Mouse (Mus musculus): ENCODE results near the gene Llcfc1. TPM values are rescaled to one million over a fixed set of nuclear protein-coding genes. Genes with fewer than 3 reads are reported as not detected.

Gene Llcfc1
- polyA plus RNA-seq, 1 experiment, result not detected

DNA sequence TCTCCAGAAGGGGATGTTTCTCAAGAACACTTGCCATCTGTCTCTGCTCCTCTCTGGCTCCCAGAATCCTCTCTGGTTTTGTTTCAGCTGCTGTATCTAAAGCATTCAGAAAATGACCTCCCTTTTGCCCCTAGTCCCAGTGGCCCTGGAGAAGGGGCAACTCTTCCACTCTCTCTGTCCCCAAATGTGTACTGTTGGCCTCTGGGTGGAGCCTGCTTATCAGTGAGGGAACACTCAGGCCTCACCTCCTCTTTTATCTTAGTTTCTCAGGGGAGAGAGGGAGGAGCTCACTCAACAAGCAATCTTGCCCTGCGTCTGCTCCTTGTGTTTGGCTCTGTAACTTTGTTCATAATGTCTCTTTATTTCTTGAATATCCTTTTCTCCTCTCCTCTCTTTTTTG is 19.9 kb downstream of the Llcfc1 start, which contains the start of gene Kel:
Gene Kel (minus strand): TSS at position 217 of the 400 bp plus-strand sequence.
- Histone ChIP-seq H3K27ac (ENCODE audit: insufficient read depth, low read length) (no peak within 1 kb of the TSS), H3K27me3 (ENCODE audit: control insufficient read depth, insufficient read depth, low read length, poor library complexity, severe bottlenecking) (0 out of 2 replicates have a peak, but pooled peaks cover 1% of the 10 kb centered on the region), H3K9ac (ENCODE audit: low read depth, poor library complexity, severe bottlenecking) (no peak within 1 kb of the TSS), H3K4me3 (ENCODE audit: low read depth, low read length) (no peak within 1 kb of the TSS), H3K9me3 (replicated peaks; ENCODE audit: control insufficient read depth, insufficient read depth, low read length, poor library complexity, severe bottlenecking) (no peaks in the 10 kb centered on the region), H3K36me3 (ENCODE audit: control insufficient read depth, insufficient read depth, low read length, poor library complexity, severe bottlenecking) (no peaks in the 10 kb centered on the region), H3K4me1 (ENCODE audit: control insufficient read depth, insufficient read depth, low read length) (no peaks in the 10 kb centered on the region)
- no peak for TF ChIP-seq POLR2A (IDR thresholded peaks at IDR 0.05; ENCODE audit: insufficient read depth, low read length)
- TF ChIP-seq CTCF (IDR thresholded peaks at IDR 0.05; ENCODE audit: low read depth, low read length), result no peak
- no peak for TF ChIP-seq EP300 (IDR thresholded peaks at IDR 0.05; ENCODE audit: insufficient read depth, low read depth, low read length)

DNA sequence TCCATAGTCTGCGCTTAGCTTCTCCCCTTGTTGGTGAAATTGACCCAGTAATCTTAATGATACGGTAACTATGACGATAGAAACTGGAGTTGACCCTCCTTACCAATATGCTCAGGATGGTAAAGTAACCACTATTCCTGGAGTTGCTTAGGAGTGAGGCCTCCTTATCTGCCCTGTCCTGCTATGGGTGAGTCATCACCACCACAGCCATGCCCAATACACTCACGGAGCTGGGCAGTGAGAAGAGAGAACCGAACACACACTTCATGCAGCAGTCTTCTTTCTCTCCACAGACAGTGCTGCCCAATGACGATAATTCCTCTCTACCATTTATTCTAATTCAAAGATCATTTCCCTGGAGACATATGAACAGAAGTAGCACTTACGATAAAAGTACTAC is 22.0 kb downstream of the Llcfc1 start:
- no peaks in the 10 kb centered on the region for H3K36me3 ChIP-seq (ENCODE audit: control insufficient read depth, insufficient read depth, low read length, poor library complexity, severe bottlenecking)
- no peak overlapping the region for H3K9ac ChIP-seq (ENCODE audit: low read depth, poor library complexity, severe bottlenecking)
- H3K27ac ChIP-seq (ENCODE audit: insufficient read depth, low read length), result no peak overlapping the region
- H3K4me1 ChIP-seq (ENCODE audit: control insufficient read depth, insufficient read depth, low read length), result no peaks in the 10 kb centered on the region
- H3K27me3 ChIP-seq (ENCODE audit: control insufficient read depth, insufficient read depth, low read length, poor library complexity, severe bottlenecking), result 0 out of 2 replicates have a peak, but pooled peaks cover 1% of the 10 kb centered on the region
- no peak for TF ChIP-seq EP300 (IDR thresholded peaks at IDR 0.05; ENCODE audit: insufficient read depth, low read depth, low read length)
- TF ChIP-seq POLR2A (IDR thresholded peaks at IDR 0.05; ENCODE audit: insufficient read depth, low read length), result no peak
- no peak for TF ChIP-seq CTCF (IDR thresholded peaks at IDR 0.05; ENCODE audit: low read depth, low read length)
- H3K9me3 ChIP-seq (replicated peaks; ENCODE audit: control insufficient read depth, insufficient read depth, low read length, poor library complexity, severe bottlenecking), result no peaks in the 10 kb centered on the region
- no peak overlapping the region for H3K4me3 ChIP-seq (ENCODE audit: low read depth, low read length)

DNA sequence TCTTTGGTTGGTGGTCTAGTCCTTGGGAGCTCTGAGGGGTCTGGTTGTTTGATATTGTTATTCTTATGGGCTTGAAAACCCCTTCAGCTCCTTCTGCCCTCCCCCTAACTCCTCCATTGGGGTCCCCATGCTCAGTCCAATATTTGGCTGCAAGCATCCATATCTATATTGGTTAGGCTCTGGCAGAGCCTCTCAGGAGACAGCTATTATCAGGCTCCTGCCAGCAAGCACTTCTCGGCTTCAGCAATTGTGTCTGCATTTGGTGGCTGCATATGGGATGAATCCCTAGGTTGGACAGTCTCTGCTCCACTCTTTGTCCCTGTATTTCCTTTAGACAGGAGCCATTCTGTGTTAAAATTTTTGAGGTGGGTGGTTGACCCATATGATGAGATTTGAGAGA is 26.1 kb downstream of the Llcfc1 start:
- Histone ChIP-seq H3K4me1 (ENCODE audit: control insufficient read depth, insufficient read depth, low read length) (no peaks in the 10 kb centered on the region), H3K27ac (ENCODE audit: insufficient read depth, low read length) (no peak overlapping the region), H3K9me3 (replicated peaks; ENCODE audit: control insufficient read depth, insufficient read depth, low read length, poor library complexity, severe bottlenecking) (no peaks in the 10 kb centered on the region), H3K36me3 (ENCODE audit: control insufficient read depth, insufficient read depth, low read length, poor library complexity, severe bottlenecking) (no peaks in the 10 kb centered on the region), H3K4me3 (ENCODE audit: low read depth, low read length) (no peak overlapping the region), H3K9ac (ENCODE audit: low read depth, poor library complexity, severe bottlenecking) (no peak overlapping the region), H3K27me3 (ENCODE audit: control insufficient read depth, insufficient read depth, low read length, poor library complexity, severe bottlenecking) (no peaks in the 10 kb centered on the region)
- TF ChIP-seq POLR2A (IDR thresholded peaks at IDR 0.05; ENCODE audit: insufficient read depth, low read length) (no peak), EP300 (IDR thresholded peaks at IDR 0.05; ENCODE audit: insufficient read depth, low read depth, low read length) (no peak), CTCF (IDR thresholded peaks at IDR 0.05; ENCODE audit: low read depth, low read length) (no peak)

DNA sequence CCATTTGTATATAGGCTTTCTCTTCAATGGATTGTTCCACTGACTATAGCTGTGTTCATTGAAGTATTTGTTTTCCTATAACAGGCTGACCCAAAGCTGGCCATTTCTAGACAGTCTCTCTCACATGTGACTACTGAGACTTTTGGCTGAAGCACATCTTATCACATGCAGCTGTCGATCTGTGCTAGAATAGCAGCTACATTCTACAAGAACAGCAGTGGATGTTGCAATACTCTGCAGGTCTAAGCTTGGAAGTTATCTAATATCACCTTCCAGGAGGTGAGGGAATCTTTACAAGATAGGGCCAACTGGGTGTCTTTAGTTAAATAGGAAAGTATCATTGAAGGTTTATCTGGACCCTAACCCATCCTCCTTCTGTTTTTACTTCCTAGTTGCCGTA is 37.2 kb downstream of the Llcfc1 start:
- H3K4me3 ChIP-seq (ENCODE audit: low read depth, low read length), result no peak overlapping the region
- no peaks in the 10 kb centered on the region for H3K36me3 ChIP-seq (ENCODE audit: control insufficient read depth, insufficient read depth, low read length, poor library complexity, severe bottlenecking)
- no peaks in the 10 kb centered on the region for H3K4me1 ChIP-seq (ENCODE audit: control insufficient read depth, insufficient read depth, low read length)
- TF ChIP-seq POLR2A (IDR thresholded peaks at IDR 0.05; ENCODE audit: insufficient read depth, low read length), result no peak
- no peak for TF ChIP-seq CTCF (IDR thresholded peaks at IDR 0.05; ENCODE audit: low read depth, low read length)
- no peak for TF ChIP-seq EP300 (IDR thresholded peaks at IDR 0.05; ENCODE audit: insufficient read depth, low read depth, low read length)
- no peak overlapping the region for H3K9ac ChIP-seq (ENCODE audit: low read depth, poor library complexity, severe bottlenecking)
- H3K27me3 ChIP-seq (ENCODE audit: control insufficient read depth, insufficient read depth, low read length, poor library complexity, severe bottlenecking), result no peaks in the 10 kb centered on the region
- no peaks in the 10 kb centered on the region for H3K9me3 ChIP-seq (replicated peaks; ENCODE audit: control insufficient read depth, insufficient read depth, low read length, poor library complexity, severe bottlenecking)
- no peak overlapping the region for H3K27ac ChIP-seq (ENCODE audit: insufficient read depth, low read length)

DNA sequence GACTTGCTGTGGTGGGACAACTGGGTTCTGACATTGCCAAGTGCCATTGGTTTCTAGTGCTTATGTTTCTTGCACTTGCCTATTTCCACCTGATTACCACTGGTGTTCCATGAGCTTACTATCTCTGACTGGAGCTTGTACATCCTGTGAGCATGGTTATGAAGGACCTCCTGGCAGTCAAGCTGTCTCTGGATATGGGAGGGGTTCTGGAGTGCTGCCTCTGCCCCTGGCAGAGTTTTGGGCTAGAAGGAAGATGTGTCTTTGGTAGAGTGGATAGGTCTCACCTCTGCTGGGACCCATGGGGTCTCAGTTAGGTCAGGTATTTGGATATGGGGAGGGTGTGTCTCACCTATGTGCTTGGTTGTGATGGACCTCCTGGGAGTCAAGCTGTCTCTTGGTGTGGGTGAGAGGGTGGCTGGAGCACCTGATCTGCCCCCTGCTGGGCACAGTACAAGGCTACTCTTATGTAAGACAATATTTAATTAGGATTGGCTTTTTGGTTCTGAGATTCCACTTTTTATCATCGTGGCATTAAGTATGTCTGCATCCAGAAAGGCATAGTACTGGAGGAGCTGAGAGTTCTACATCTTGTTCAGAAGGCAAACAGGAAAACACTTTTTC is 43.9 kb downstream of the Llcfc1 start:
- TF ChIP-seq EP300 (IDR thresholded peaks at IDR 0.05; ENCODE audit: insufficient read depth, low read depth, low read length), result no peak
- no peaks in the 10 kb centered on the region for H3K4me1 ChIP-seq (ENCODE audit: control insufficient read depth, insufficient read depth, low read length)

GRCm38 (mm10) chr6:41734719-41735470 is 50.7 kb downstream of the Llcfc1 start:
- H3K9ac ChIP-seq (ENCODE audit: low read depth, poor library complexity, severe bottlenecking), result no peak overlapping the region
- no peaks in the 10 kb centered on the region for H3K36me3 ChIP-seq (ENCODE audit: control insufficient read depth, insufficient read depth, low read length, poor library complexity, severe bottlenecking)
- H3K27ac ChIP-seq (ENCODE audit: insufficient read depth, low read length), result no peak overlapping the region
- H3K4me1 ChIP-seq (ENCODE audit: control insufficient read depth, insufficient read depth, low read length), result no peaks in the 10 kb centered on the region
- H3K27me3 ChIP-seq (ENCODE audit: control insufficient read depth, insufficient read depth, low read length, poor library complexity, severe bottlenecking), result no peaks in the 10 kb centered on the region
- no peak overlapping the region for H3K4me3 ChIP-seq (ENCODE audit: low read depth, low read length)
- TF ChIP-seq POLR2A (IDR thresholded peaks at IDR 0.05; ENCODE audit: insufficient read depth, low read length) (no peak), EP300 (IDR thresholded peaks at IDR 0.05; ENCODE audit: insufficient read depth, low read depth, low read length) (no peak), CTCF (IDR thresholded peaks at IDR 0.05; ENCODE audit: low read depth, low read length) (no peak)
- no peaks in the 10 kb centered on the region for H3K9me3 ChIP-seq (replicated peaks; ENCODE audit: control insufficient read depth, insufficient read depth, low read length, poor library complexity, severe bottlenecking)

More for the DNA sequence above, 43.9 kb downstream of the Llcfc1 start:
- no peak overlapping the region for H3K9ac ChIP-seq (ENCODE audit: low read depth, poor library complexity, severe bottlenecking)
- H3K36me3 ChIP-seq (ENCODE audit: control insufficient read depth, insufficient read depth, low read length, poor library complexity, severe bottlenecking), result no peaks in the 10 kb centered on the region
- no peak overlapping the region for H3K4me3 ChIP-seq (ENCODE audit: low read depth, low read length)
- H3K9me3 ChIP-seq (replicated peaks; ENCODE audit: control insufficient read depth, insufficient read depth, low read length, poor library complexity, severe bottlenecking), result no peaks in the 10 kb centered on the region
- H3K27me3 ChIP-seq (ENCODE audit: control insufficient read depth, insufficient read depth, low read length, poor library complexity, severe bottlenecking), result no peaks in the 10 kb centered on the region
- H3K27ac ChIP-seq (ENCODE audit: insufficient read depth, low read length), result no peak overlapping the region

Other genes starting within 250 kb of the Llcfc1 start
- gene Gm10334, start 238.3 kb upstream of the Llcfc1 start, polyA plus RNA-seq (2011; ENCODE audit: insufficient read depth, insufficient read length, low read depth, missing spikeins), result not detected in 2 replicates
- not detected in 2 replicates for gene Prss1, start 225.5 kb upstream of the Llcfc1 start, polyA plus RNA-seq (2011; ENCODE audit: insufficient read depth, insufficient read length, low read depth, missing spikeins)
- gene Prss2, start 162.6 kb upstream of the Llcfc1 start, polyA plus RNA-seq (2011; ENCODE audit: insufficient read depth, insufficient read length, low read depth, missing spikeins), result not detected in 2 replicates
- 4.0 and 5.7 TPM in 2 replicates for gene Ephb6, start 78.9 kb upstream of the Llcfc1 start, polyA plus RNA-seq (2011; ENCODE audit: insufficient read depth, insufficient read length, low read depth, missing spikeins)
- not detected in 2 replicates for gene Trpv6, start 48.0 kb upstream of the Llcfc1 start, polyA plus RNA-seq (2011; ENCODE audit: insufficient read depth, insufficient read length, low read depth, missing spikeins)
- 0.18 TPM in 1 of 2 replicates, not detected in the other for gene Trpv5, start 3.7 kb upstream of the Llcfc1 start, polyA plus RNA-seq (2011; ENCODE audit: insufficient read depth, insufficient read length, low read depth, missing spikeins)
- gene Kel, start 19.9 kb downstream of the Llcfc1 start, polyA plus RNA-seq (2011; ENCODE audit: insufficient read depth, insufficient read length, low read depth, missing spikeins), result not detected in 2 replicates
- gene Olfr459, start 90.7 kb downstream of the Llcfc1 start, polyA plus RNA-seq (2011; ENCODE audit: insufficient read depth, insufficient read length, low read depth, missing spikeins), result not detected in 2 replicates
- gene Pip, start 163.1 kb downstream of the Llcfc1 start, polyA plus RNA-seq (2011; ENCODE audit: insufficient read depth, insufficient read length, low read depth, missing spikeins), result not detected in 2 replicates
- gene Sval2, start 168.6 kb downstream of the Llcfc1 start, polyA plus RNA-seq (2011; ENCODE audit: insufficient read depth, insufficient read length, low read depth, missing spikeins), result not detected in 2 replicates